Mouse (Mus musculus) left cerebral cortex, adult 18-20 months (tissue): ENCODE results near the gene Rchy1. TPM values are rescaled to one million over a fixed set of nuclear protein-coding genes. Genes with fewer than 3 reads are reported as not detected.
A peak's percentile ranks its signal among the peaks of the same experiment; 100 is the strongest.

ENCODE experiments used
- DNase-seq, 2 experiments: peaks; one replicate each; pipeline ENCODE4 v3.0.0; 2021 to 2022; ENCODE audit warnings: low spot score in 2 of 2, mixed read lengths in 1 of 2
- long read RNA-seq, 2 experiments: library from polyadenylated mRNA; stranded (forward); transcript quantifications; one replicate each; pipeline ENCODE4 v2.0.0; 2021
- total RNA-seq, 2 experiments: library from RNA; stranded (reverse); gene quantifications; 2 replicates each; pipeline ENCODE4 v1.2.3; 2021

Gene Rchy1
- total RNA-seq = 10 to 100 TPM; 39.9 to 41.1 TPM
- long read RNA-seq, experiment 1, transcript Rchy1-201 (9 exons, 1,967 nt) = major isoform, 25 of 29 reads
- long read RNA-seq, experiment 1, partial matches to known transcripts = 0 of 29 reads
- long read RNA-seq, experiment 1, other reads (novel, unspliced or antisense) = 0 of 29 reads
- long read RNA-seq, experiment 2, transcript Rchy1-201 (9 exons, 1,967 nt) = major isoform, 15 of 20 reads
- long read RNA-seq, experiment 2, partial matches to known transcripts = 2 of 20 reads
- long read RNA-seq, experiment 2, other reads (novel, unspliced or antisense) = 1 of 20 reads

- DNase-seq = peak; percentile 89 to 91
Measured at GRCm38 (mm10) chr5:91962639-91963440, at the start of gene Rchy1. Gene Rchy1, minus strand, starts transcription at chr5:91963068.

GRCm38 (mm10) chr5:92011756-92012155 is 48.9 kb upstream of the Rchy1 start:
- no peak for DNase-seq

GRCm38 (mm10) chr5:92009827-92010226 is 47.0 kb upstream of the Rchy1 start:
- no peak for DNase-seq

- peak; percentile 13 to 14 for DNase-seq
Measured at GRCm38 (mm10) chr5:92003011-92003410, 40.1 kb upstream of the Rchy1 start.

GRCm38 (mm10) chr5:92000770-92001169 is 37.9 kb upstream of the Rchy1 start:
- DNase-seq = no peak

- DNase-seq = peak; percentile 68
Measured at GRCm38 (mm10) chr5:91994546-91994945, 31.7 kb upstream of the Rchy1 start.

GRCm38 (mm10) chr5:91993061-91993460 is 30.2 kb upstream of the Rchy1 start:
- no peak for DNase-seq

- DNase-seq = no peak
Measured at GRCm38 (mm10) chr5:91991191-91991937, 28.5 kb upstream of the Rchy1 start.

GRCm38 (mm10) chr5:91989261-91989660 is 26.4 kb upstream of the Rchy1 start:
- no peak for DNase-seq

- no peak for DNase-seq
Measured at GRCm38 (mm10) chr5:91987799-91988198, 24.9 kb upstream of the Rchy1 start.

GRCm38 (mm10) chr5:91987236-91987635 is 24.4 kb upstream of the Rchy1 start, which contains the start of gene Odaph:
Gene Odaph, plus strand, starts transcription at chr5:91987475.
- no peak for DNase-seq

- DNase-seq = no peak
Measured at GRCm38 (mm10) chr5:91985721-91986120, 22.9 kb upstream of the Rchy1 start.

- peak in 1 of 2 experiments; percentile 16 for DNase-seq
Measured at GRCm38 (mm10) chr5:91983490-91983889, 20.6 kb upstream of the Rchy1 start.

- DNase-seq = no peak
Measured at GRCm38 (mm10) chr5:91981176-91981840, 18.4 kb upstream of the Rchy1 start.

GRCm38 (mm10) chr5:91977397-91977770 is 14.5 kb upstream of the Rchy1 start:
- no peak for DNase-seq

GRCm38 (mm10) chr5:91976566-91977396 is 13.9 kb upstream of the Rchy1 start:
- no peak for DNase-seq

- DNase-seq = peak in 1 of 2 experiments; percentile 34
Measured at GRCm38 (mm10) chr5:91975758-91976157, 12.9 kb upstream of the Rchy1 start.

- DNase-seq = no peak
Measured at GRCm38 (mm10) chr5:91974002-91974401, 11.1 kb upstream of the Rchy1 start.

GRCm38 (mm10) chr5:91972046-91972445 is 9.2 kb upstream of the Rchy1 start:
- no peak for DNase-seq

GRCm38 (mm10) chr5:91962259-91962638 is 619 bp downstream of the Rchy1 start:
- DNase-seq = no peak
